Mouse (Mus musculus) colon, adult 2 months (tissue): ENCODE results near the gene Chrd. TPM values are rescaled to one million over a fixed set of nuclear protein-coding genes. Genes with fewer than 3 reads are reported as not detected.

Source experiments
- polyA plus RNA-seq: library from polyadenylated mRNA; depleted of rRNA; stranded (reverse); fragments of >200 nt; gene quantifications from 2 replicates; pipeline ENCODE4 v1.2.3, GENCODE M21; 2012; rRNA removed

Chrd gene
- 11.5 and 15.7 TPM in 2 replicates for polyA plus RNA-seq

DNA sequence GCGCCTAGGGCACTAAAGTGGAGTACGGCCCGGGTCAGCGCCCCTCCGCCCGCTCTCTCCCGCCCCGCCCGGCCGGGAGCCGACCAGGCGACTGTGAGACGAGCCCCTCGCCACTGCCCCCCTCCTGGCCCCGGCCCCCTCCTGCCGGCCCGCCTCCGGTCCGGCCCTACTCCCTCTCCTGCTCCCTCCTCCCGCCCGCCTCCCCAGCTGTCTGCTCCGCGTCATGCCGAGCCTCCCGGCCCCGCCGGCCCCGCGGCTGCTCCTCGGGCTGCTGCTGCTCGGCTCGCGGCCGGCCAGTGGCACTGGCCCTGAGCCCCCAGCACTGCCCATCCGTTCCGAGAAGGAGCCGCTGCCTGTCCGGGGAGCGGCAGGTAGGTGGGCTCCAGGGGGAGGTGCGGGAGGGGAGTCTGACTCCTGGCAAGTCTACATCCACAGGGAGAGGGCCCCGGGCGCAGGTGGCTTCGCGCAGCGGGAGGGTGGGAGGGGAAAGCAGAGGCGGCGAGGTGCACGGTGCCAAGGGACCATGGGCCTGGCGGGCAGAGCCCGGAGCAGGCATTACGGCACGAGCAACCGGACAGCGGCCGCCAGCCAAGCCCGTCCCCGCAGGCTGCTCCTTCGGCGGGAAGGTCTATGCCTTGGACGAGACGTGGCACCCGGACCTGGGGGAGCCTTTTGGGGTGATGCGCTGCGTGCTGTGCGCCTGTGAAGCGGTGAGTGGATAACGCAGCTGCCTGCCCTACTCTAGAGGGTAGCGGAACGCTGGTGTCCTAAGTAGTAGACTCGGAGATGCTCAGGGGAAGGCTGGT lies at the start of gene Chrd:
Gene Chrd, plus strand, starts transcription at position 203 of the 806 bp plus-strand sequence.

DNA sequence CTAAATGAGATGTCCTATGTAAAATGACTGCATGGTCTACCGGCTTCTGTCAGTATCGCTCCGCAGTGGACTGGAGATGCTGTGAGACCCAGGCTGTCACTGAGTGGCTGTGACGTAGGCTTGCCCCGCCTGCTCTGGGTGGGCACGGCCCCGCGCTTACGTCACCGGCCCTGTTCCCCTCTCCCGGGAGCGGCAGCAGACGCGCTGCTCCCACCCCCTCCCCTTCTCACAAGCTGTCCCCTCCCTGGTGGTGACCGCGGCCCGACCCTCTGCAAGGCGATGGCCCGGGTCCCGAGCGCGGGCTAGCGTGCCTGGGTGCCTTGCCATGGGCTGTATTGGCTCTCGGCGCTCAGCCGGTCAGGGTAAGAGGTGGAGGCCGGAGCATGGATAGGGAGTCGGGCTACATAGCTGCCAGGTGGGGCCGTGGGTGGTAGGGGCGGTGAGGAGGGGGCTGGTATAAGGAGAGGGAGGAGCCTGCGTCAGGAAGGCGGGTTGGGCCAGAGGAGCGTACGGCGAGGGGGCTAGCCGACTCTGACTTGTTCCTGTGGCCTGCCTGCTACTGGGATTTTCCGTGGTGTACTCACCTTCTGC lies 39.7 kb upstream of the Chrd start, which contains the start of gene Fam131a:
Gene Fam131a, plus strand, starts transcription at position 131 of the 591 bp plus-strand sequence.

DNA sequence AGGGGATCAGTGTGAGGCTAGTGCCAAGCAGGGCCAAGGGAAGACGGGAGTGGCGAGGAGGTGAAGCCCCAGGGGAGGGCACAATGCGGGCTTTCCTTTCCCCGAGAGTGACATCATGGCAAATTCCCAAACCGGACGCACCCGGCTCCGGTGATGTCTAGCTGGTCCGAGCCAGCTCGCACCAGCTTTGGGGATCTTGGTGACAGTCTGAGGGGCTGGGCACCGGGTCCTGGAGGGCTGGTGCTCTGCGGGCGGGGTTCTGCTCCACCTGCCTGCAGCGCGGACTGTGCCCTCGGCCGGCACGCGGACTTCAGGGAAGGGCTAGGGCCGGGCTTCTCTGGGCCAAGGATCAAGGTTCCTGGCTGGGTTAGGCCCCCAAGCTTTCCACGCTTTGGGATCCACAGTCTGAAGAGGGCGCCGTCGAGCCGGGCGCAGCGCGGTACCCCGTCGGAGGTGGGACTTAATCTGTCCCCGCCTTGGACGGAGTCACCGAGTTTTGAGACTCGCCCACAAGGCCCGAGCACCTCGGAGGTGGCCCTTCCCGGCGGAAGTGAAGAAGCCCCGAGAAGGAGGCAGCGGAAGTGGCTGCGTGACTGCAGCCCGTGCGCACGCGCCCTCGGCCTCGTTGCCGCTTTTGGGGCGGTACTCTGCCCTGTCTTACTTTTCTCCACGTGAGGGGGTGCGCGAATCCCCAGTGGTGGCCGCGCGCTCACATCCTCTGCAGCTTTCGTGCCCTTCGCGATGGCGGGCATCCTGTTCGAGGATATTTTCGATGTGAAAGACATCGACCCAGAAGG lies 15.5 kb upstream of the Chrd start, which contains the start of the genes Polr2h and Clcn2:
Gene Polr2h, plus strand, starts transcription at position 485 of the 797 bp plus-strand sequence.
Gene Clcn2, minus strand, starts transcription at position 566 of the 797 bp plus-strand sequence.

DNA sequence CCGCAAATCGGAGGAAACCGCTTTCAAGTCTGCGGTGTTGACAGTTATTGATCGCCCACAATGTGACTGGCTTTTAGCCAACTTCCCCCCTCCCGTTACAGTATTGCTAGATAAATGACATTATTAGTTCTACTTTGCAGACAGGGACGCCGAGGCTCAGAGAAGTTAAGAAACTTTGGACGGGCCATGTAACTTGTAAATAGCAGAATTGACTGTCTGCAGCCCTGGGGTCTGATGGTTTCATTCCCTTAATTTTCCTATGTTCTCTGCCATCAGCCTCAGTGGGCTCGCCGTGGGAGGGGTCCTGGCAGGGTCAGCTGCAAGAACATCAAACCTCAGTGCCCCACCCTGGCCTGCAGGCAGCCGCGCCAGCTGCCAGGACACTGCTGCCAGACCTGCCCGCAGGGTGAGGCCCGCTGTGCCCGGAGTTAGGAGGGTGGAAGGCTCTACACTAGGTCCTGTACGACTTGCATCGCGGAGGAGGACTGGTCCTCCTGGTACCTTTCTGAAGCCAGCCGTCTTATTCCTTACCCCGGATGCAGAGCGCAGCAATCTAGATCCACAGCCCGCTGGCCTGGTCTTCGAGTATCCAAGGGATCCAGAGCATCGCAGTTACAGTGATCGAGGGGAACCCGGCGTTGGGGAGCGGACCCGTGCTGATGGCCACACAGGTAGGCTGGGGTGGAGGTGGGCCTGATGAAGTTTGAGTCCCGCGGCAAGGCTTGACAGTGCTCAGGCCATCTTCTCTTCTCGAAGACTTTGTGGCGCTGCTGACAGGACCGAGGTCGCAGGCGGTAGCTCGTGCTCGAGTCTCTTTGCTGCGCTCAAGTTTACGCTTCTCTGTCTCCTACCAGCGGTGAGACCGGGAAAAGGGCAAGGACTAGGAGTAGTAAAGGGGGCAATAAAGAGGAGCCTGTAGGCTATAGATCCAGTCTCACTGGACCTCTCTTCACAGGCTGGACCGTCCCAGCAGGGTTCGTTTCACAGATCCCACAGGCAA lies 1.1 kb downstream of the Chrd start, which contains the start of gene Thpo:
Gene Thpo, minus strand, starts transcription at position 781 of the 1,000 bp plus-strand sequence.

Other genes starting within 250 kb of the Chrd start
- 19.7 and 21.3 TPM in 2 replicates for gene Eif2b5, start 234.3 kb upstream of the Chrd start, polyA plus RNA-seq
- 43.4 and 49.8 TPM in 2 replicates for gene Dvl3, start 216.1 kb upstream of the Chrd start, polyA plus RNA-seq
- gene Ap2m1, start 197.6 kb upstream of the Chrd start, polyA plus RNA-seq, result 324 and 397 TPM in 2 replicates
- gene Abcf3, start 184.6 kb upstream of the Chrd start, polyA plus RNA-seq, result 25.3 TPM in 2 replicates
- 8.2 and 10.1 TPM in 2 replicates for gene Vwa5b2, start 143.7 kb upstream of the Chrd start, polyA plus RNA-seq
- gene Eef1akmt4, start 121.5 kb upstream of the Chrd start, polyA plus RNA-seq, result 17.0 and 23.3 TPM in 2 replicates
- gene Gm49333, start 121.5 kb upstream of the Chrd start, polyA plus RNA-seq, result 0.15 TPM in 1 of 2 replicates, not detected in the other
- 20.1 and 22.8 TPM in 2 replicates for gene Alg3, start 121.4 kb upstream of the Chrd start, polyA plus RNA-seq
- gene Camk2n2, start 111.8 kb upstream of the Chrd start, polyA plus RNA-seq, result 5.9 and 8.5 TPM in 2 replicates
- 1.2 and 1.3 TPM in 2 replicates for gene Ece2, start 103.3 kb upstream of the Chrd start, polyA plus RNA-seq
- 50.0 and 55.4 TPM in 2 replicates for gene Psmd2, start 81.5 kb upstream of the Chrd start, polyA plus RNA-seq
- 370 and 429 TPM in 2 replicates for gene Eif4g1, start 64.8 kb upstream of the Chrd start, polyA plus RNA-seq
- gene Fam131a, start 39.9 kb upstream of the Chrd start, polyA plus RNA-seq, result 7.1 and 9.6 TPM in 2 replicates
- gene Polr2h, start 15.5 kb upstream of the Chrd start, polyA plus RNA-seq, result 11.0 and 13.5 TPM in 2 replicates
- 301 and 332 TPM in 2 replicates for gene Clcn2, start 15.4 kb upstream of the Chrd start, polyA plus RNA-seq
- 4.9 and 5.2 TPM in 2 replicates for gene Thpo, start 1.4 kb downstream of the Chrd start, polyA plus RNA-seq